ENCODE assay signal across 23 mouse cellular contexts in the genomic region with DNA sequence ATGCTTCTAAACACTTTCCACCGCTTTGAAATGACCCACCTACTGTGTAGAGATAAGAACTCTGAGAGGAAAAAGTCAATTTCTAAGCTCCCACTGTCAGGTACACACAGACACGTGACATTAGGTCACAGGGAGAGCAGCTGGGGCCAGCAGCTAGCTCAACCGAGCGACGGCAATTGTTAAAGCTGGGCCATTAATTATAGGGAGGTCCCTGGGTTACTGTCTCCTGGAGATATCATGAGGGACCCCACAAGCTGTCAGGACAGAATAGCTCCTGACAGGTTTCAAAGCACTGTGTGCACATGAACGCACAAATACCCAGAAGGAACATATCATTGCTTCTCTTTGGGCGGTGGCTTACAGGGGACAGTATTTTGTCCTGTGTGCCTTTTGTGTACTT.
DNase-seq lines count a peak whose midpoint lies in the region; ATAC-seq and TF ChIP-seq lines count a peak whose summit lies in the region.
"Had no signal": no experiment of that assay in that cellular context is flagged by ENCODE, and none has a peak within 500 bp of the region (broad histone marks: within the 10 kb centered on the region; RNA-seq: fewer than 3 reads in every experiment).

No protein-coding gene starts in this region.

- no peak for TF ChIP-seq CTCF in midbrain, postnatal 0 days (IDR thresholded peaks at IDR 0.05)

- no peaks in the 10 kb centered on the region for H3K4me1 ChIP-seq in embryonic facial prominence, embryonic 11.5 days (ENCODE audit: control insufficient read depth, insufficient read depth, low read length)
- peaks cover 18% of the 10 kb centered on the region for H3K4me1 ChIP-seq in embryonic facial prominence, embryonic 10.5 days
- 0 out of 2 replicates have a peak, but pooled peaks cover 3% of the 10 kb centered on the region for H3K4me1 ChIP-seq in midbrain, embryonic 13.5 days (replicated peaks)
- no peaks in the 10 kb centered on the region for H3K4me1 ChIP-seq in midbrain, postnatal 0 days (ENCODE audit: insufficient read depth, low read length)
- H3K4me1 ChIP-seq: heart, embryonic 10.5 days had no signal

- 60% methylated on average over 7 of the region's 7 CpGs for WGBS in embryonic facial prominence, embryonic 11.5 days
- 68% methylated on average over 7 of the region's 7 CpGs for WGBS in embryonic facial prominence, embryonic 10.5 days
- WGBS in midbrain, embryonic 13.5 days: 53% methylated on average over 7 of the region's 7 CpGs
- 53% methylated on average over 7 of the region's 7 CpGs for WGBS in midbrain, postnatal 0 days

- H3K27me3 ChIP-seq in embryonic facial prominence, embryonic 11.5 days (ENCODE audit: control insufficient read depth, insufficient read depth, low read length): no peaks in the 10 kb centered on the region
- H3K27me3 ChIP-seq in embryonic facial prominence, embryonic 10.5 days (replicated peaks; ENCODE audit: low read depth, poor library complexity, severe bottlenecking): no peaks in the 10 kb centered on the region
- no peaks in the 10 kb centered on the region for H3K27me3 ChIP-seq in midbrain, embryonic 13.5 days
- H3K27me3 ChIP-seq in midbrain, postnatal 0 days (ENCODE audit: insufficient read depth, low read length): no peaks in the 10 kb centered on the region
- H3K27me3 ChIP-seq: embryonic facial prominence, embryonic 13.5 days had no signal

- peak; percentile 59; the same call in 1 of the 2 replicates for ATAC-seq in embryonic facial prominence, embryonic 11.5 days (replicated peaks; ENCODE audit: insufficient number of reproducible peaks, low FRiP score, low TSS enrichment, low read depth)
- 0 out of 2 replicates have a peak, but pooled peaks have one; percentile 20 for ATAC-seq in midbrain, embryonic 13.5 days
- ATAC-seq in midbrain, postnatal 0 days (ENCODE audit: low FRiP score): no peak
- ATAC-seq: CD4-positive, CD25-positive, alpha-beta regulatory T cell, adult 4 months; hindbrain, postnatal 0 days had no signal

- intact Hi-C loops in heart, postnatal 14 days (cut with DNase I): no loop called here
- intact Hi-C loops in left cerebral cortex, postnatal 14 days (cut with DNase I): no loop called here

- H3K9ac ChIP-seq in embryonic facial prominence, embryonic 11.5 days (replicated peaks; ENCODE audit: low read length): no peak overlapping the region
- H3K9ac ChIP-seq in midbrain, embryonic 13.5 days (replicated peaks): no peak overlapping the region
- H3K9ac ChIP-seq in midbrain, postnatal 0 days (replicated peaks; ENCODE audit: low read length, poor library complexity, severe bottlenecking): no peak overlapping the region
- H3K9ac ChIP-seq: embryonic facial prominence, embryonic 13.5 days had no signal

- H3K4me3 ChIP-seq in embryonic facial prominence, embryonic 11.5 days (ENCODE audit: low read depth, low read length): no peak overlapping the region
- H3K4me3 ChIP-seq in embryonic facial prominence, embryonic 10.5 days: no peak overlapping the region
- no peak overlapping the region for H3K4me3 ChIP-seq in midbrain, embryonic 13.5 days (replicated peaks)
- H3K4me3 ChIP-seq in midbrain, postnatal 0 days (ENCODE audit: low read depth, low read length): no peak overlapping the region
- H3K4me3 ChIP-seq: embryonic facial prominence, embryonic 13.5 days; heart, embryonic 10.5 days had no signal

- no peak for DNase-seq in embryonic facial prominence, embryonic 11.5 days (ENCODE audit: low spot score)
- DNase-seq in embryonic facial prominence, embryonic 10.5 days (ENCODE audit: low spot score): no peak
- DNase-seq in heart, adult 11 months: peak; percentile 30
- DNase-seq in heart, postnatal 14 days: no peak
- DNase-seq in midbrain, postnatal 0 days (ENCODE audit: low spot score): no peak
- peak; percentile 60 for DNase-seq in retina, embryonic 14.5 days (ENCODE audit: low spot score)
- DNase-seq in left cerebral cortex, postnatal 14 days (ENCODE audit: low spot score in 2 of 2): no peak
- DNase-seq: adrenal gland, adult 8-10 months; adrenal gland, postnatal 36 days; B cell, adult 2 months; cerebellum, adult 11 months; cerebellum, adult 8-10 months; cerebellum, postnatal 14 days; embryo, embryonic 11 days; gastrocnemius, postnatal 36 days; heart, adult 18-20 months; heart, postnatal 10 days had no signal

- H3K27ac ChIP-seq in embryonic facial prominence, embryonic 11.5 days (replicated peaks; ENCODE audit: low read depth, low read length): no peak overlapping the region
- no peak overlapping the region for H3K27ac ChIP-seq in embryonic facial prominence, embryonic 10.5 days (replicated peaks)
- H3K27ac ChIP-seq in midbrain, embryonic 13.5 days: no peak overlapping the region
- H3K27ac ChIP-seq in midbrain, postnatal 0 days (ENCODE audit: low read depth, low read length): no peak overlapping the region
- H3K27ac ChIP-seq: embryonic facial prominence, embryonic 13.5 days; heart, embryonic 10.5 days; hindbrain, postnatal 0 days had no signal

- H3K36me3 ChIP-seq in embryonic facial prominence, embryonic 11.5 days (replicated peaks; ENCODE audit: control insufficient read depth, insufficient read depth, low read depth, low read length): no peaks in the 10 kb centered on the region
- H3K36me3 ChIP-seq in embryonic facial prominence, embryonic 10.5 days (replicated peaks): peaks cover 8% of the 10 kb centered on the region; the same call in 1 of the 2 replicates
- H3K36me3 ChIP-seq in midbrain, embryonic 13.5 days: peaks cover 47% of the 10 kb centered on the region
- H3K36me3 ChIP-seq in midbrain, postnatal 0 days (ENCODE audit: insufficient read depth, low read length): peaks cover 34% of the 10 kb centered on the region
- H3K36me3 ChIP-seq: G1E had no signal

- no peak overlapping the region for H3K4me2 ChIP-seq in embryonic facial prominence, embryonic 11.5 days (ENCODE audit: low read depth, low read length)
- H3K4me2 ChIP-seq in midbrain, embryonic 13.5 days (replicated peaks): no peak overlapping the region
- H3K4me2 ChIP-seq in midbrain, postnatal 0 days (ENCODE audit: low read depth, low read length, poor library complexity, severe bottlenecking): no peak overlapping the region
- H3K4me2 ChIP-seq: embryonic facial prominence, embryonic 13.5 days had no signal

- H3K9me3 ChIP-seq in embryonic facial prominence, embryonic 11.5 days (replicated peaks; ENCODE audit: control insufficient read depth, low read length): no peaks in the 10 kb centered on the region
- H3K9me3 ChIP-seq in embryonic facial prominence, embryonic 10.5 days: no peaks in the 10 kb centered on the region
- no peaks in the 10 kb centered on the region for H3K9me3 ChIP-seq in midbrain, embryonic 13.5 days
- no peaks in the 10 kb centered on the region for H3K9me3 ChIP-seq in midbrain, postnatal 0 days (ENCODE audit: low read length)
- H3K9me3 ChIP-seq: embryonic facial prominence, embryonic 13.5 days; heart, embryonic 10.5 days had no signal

Comparison
In these comparisons a context has a peak if more than half of its experiments do, and no peak if none do; other contexts are left out.
1. DNase-seq: peak in heart, adult 11 months (single experiment) and retina, embryonic 14.5 days (single experiment); none in embryonic facial prominence, embryonic 11.5 days (single experiment), embryonic facial prominence, embryonic 10.5 days (single experiment), heart, postnatal 14 days (0 of 2), midbrain, postnatal 0 days (single experiment) and left cerebral cortex, postnatal 14 days (0 of 2).